Mouse (Mus musculus) urinary bladder, adult 18-20 months (tissue): Measurements from ENCODE around the gene Eftud2.

Experiments used
- DNase-seq, 2 experiments: peaks; one replicate each; pipeline ENCODE4 v3.0.0; 2022; ENCODE audit warnings: low spot score in 2 of 2, mixed read lengths in 2 of 2

Eftud2 gene

GRCm38 (mm10) chr11:102818121-102819020 is 62.4 kb downstream of the Eftud2 start:
- DNase-seq = peak in 1 of 2 experiments; percentile 34

GRCm38 (mm10) chr11:102814881-102815280 is 65.9 kb downstream of the Eftud2 start:
- DNase-seq = no peak

- no peak for DNase-seq
These were observed 69.9 kb downstream of the Eftud2 start for GRCm38 (mm10) chr11:102810721-102811485.

- DNase-seq = no peak
These were observed 72.5 kb downstream of the Eftud2 start for GRCm38 (mm10) chr11:102808246-102808645.

- DNase-seq = no peak
These were observed 77.3 kb downstream of the Eftud2 start for GRCm38 (mm10) chr11:102803453-102803852.

- no peak for DNase-seq
These were observed 86.6 kb downstream of the Eftud2 start for GRCm38 (mm10) chr11:102794157-102794556.

GRCm38 (mm10) chr11:102791682-102792445 is 88.9 kb downstream of the Eftud2 start:
- DNase-seq = no peak
